In genomic region chr12:104882061-104882460, GRCm38 (mm10) we compare ENCODE assay signal across 16 mouse cellular contexts.
"Had no signal": no experiment of that assay in that cellular context is flagged by ENCODE, and none has a peak within 500 bp of the region (broad histone marks: within the 10 kb centered on the region; RNA-seq: fewer than 3 reads in every experiment).

No protein-coding gene starts in this region.

- H3K4me1 ChIP-seq: neural tube, embryonic 15.5 days had no signal

- H3K36me3 ChIP-seq: limb, embryonic 15.5 days; midbrain, embryonic 10.5 days; neural tube, embryonic 15.5 days had no signal

- DNase-seq: kidney, adult 9 months; layer of hippocampus, adult 9-11 months; layer of hippocampus, postnatal 36 days; lung, postnatal 4 days; midbrain, embryonic 14.5 days; right cerebral cortex, adult 18-20 months; right cerebral cortex, postnatal 25 days; thymus, adult 2 months; thymus, postnatal 36 days had no signal

- H3K9ac ChIP-seq: limb, embryonic 15.5 days; liver, embryonic 14.5 days; neural tube, embryonic 15.5 days had no signal

- ATAC-seq: inflammation-experienced regulatory T-cells, adult 6 months had no signal

- H3K27ac ChIP-seq: kidney, postnatal 0 days; limb, embryonic 15.5 days; liver, embryonic 14.5 days; midbrain, embryonic 10.5 days; neural tube, embryonic 15.5 days had no signal

- H3K4me3 ChIP-seq: limb, embryonic 15.5 days; midbrain, embryonic 10.5 days; myocyte; neural tube, embryonic 15.5 days had no signal

- H3K27me3 ChIP-seq: limb, embryonic 15.5 days; neural tube, embryonic 15.5 days had no signal

- H3K4me2 ChIP-seq: limb, embryonic 15.5 days; neural tube, embryonic 15.5 days had no signal

- H3K9me3 ChIP-seq: limb, embryonic 15.5 days; midbrain, embryonic 10.5 days; neural tube, embryonic 15.5 days had no signal
